Mouse (Mus musculus) heart, adult 2 months (tissue): Measurements from ENCODE around the gene Zfp410. TPM values are rescaled to one million over a fixed set of nuclear protein-coding genes. Genes with fewer than 3 reads are reported as not detected.

Source experiments
- DNase-seq, 2 experiments: peaks; one replicate each; pipeline ENCODE4 v3.0.0; 2021
- H3K27ac ChIP-seq: fragments of 200-600 bp; 2 replicates; pipeline ENCODE4 v1.8.1; 2022
- H3K27me3 ChIP-seq: fragments of 200-500 bp; 2 replicates; pipeline ENCODE4 v1.6.1; 2012; ENCODE audit warnings: mild to moderate bottlenecking, low read length, inconsistent platforms, mixed read lengths; ENCODE audit not compliant: control insufficient read depth, insufficient read depth
- H3K36me3 ChIP-seq: fragments of 200-500 bp; 2 replicates; pipeline ENCODE4 v1.6.1; 2012; ENCODE audit warnings: low read length, inconsistent platforms; ENCODE audit not compliant: control insufficient read depth, insufficient read depth
- H3K4me1 ChIP-seq: fragments of 200-500 bp; 2 replicates; pipeline ENCODE4 v1.6.1; 2011; ENCODE audit warnings: low read length; ENCODE audit not compliant: control insufficient read depth, insufficient read depth
- H3K4me3 ChIP-seq: fragments of 200-600 bp; 2 replicates; pipeline ENCODE4 v1.8.1; 2022
- H3K79me2 ChIP-seq: fragments of 200-500 bp; replicated peaks from 2 replicates; pipeline ENCODE4 v1.6.1; 2012; ENCODE audit warnings: mild to moderate bottlenecking, inconsistent platforms, low read length, moderate library complexity, mixed read lengths; ENCODE audit not compliant: control insufficient read depth, insufficient read depth
- H3K9ac ChIP-seq: fragments of 200-500 bp; 2 replicates; pipeline ENCODE4 v1.6.1; 2012; ENCODE audit warnings: low read depth, mild to moderate bottlenecking, control low read depth, inconsistent platforms, low read length, mixed read lengths
- CTCF ChIP-seq: fragments of 200-600 bp; IDR thresholded peaks from 2 replicates; pipeline ENCODE4 v1.8.1; 2022; ENCODE audit warnings: antibody characterized with exemption, mild to moderate bottlenecking, moderate library complexity
- EP300 ChIP-seq: fragments of 200-500 bp; IDR thresholded peaks from 2 replicates; pipeline ENCODE4 v1.6.1; 2011; ENCODE audit warnings: low read depth, low read length, control low read depth; ENCODE audit not compliant: insufficient read depth
- POLR2A ChIP-seq: fragments of 200-500 bp; IDR thresholded peaks from 2 replicates; pipeline ENCODE4 v1.6.1; 2011; ENCODE audit warnings: mild to moderate bottlenecking, low read depth, low read length, control low read depth; ENCODE audit not compliant: insufficient read depth
- WGBS: fragments of 180-500 bp; shearing (Covaris S2); methylation state at CpG from one replicate; pipeline ENCODE4 v1.1.7; 2018; 5-methylcytosine and 5-hydroxymethylcytosine counted together
- intact Hi-C: fragments of 180-260 bp; cut with DNase I; formaldehyde crosslinking; loops from one replicate; pipeline ENCODE4 v1.15.1; 2025
- long read RNA-seq: library from polyadenylated mRNA; stranded (forward); transcript quantifications from one replicate; pipeline ENCODE4 v2.0.0, GENCODE M21; 2021
- polyA plus RNA-seq: library from polyadenylated mRNA; depleted of rRNA; stranded (reverse); fragments of >200 nt; gene quantifications from 2 replicates; pipeline ENCODE4 v1.2.3, GENCODE M21; 2012; rRNA removed
- total RNA-seq, 2 experiments: library from RNA; stranded (reverse); gene quantifications; 2 replicates each; pipeline ENCODE4 v1.2.3; 2021

Gene Zfp410
- total RNA-seq, result 10 to 100 TPM; 18.8 to 20.9 TPM
- polyA plus RNA-seq, result 18.4 and 30.3 TPM in 2 replicates
- long read RNA-seq, transcript Zfp410-201 (12 exons, 2,597 nt), result major isoform, 20 of 32 reads
- long read RNA-seq, partial matches to known transcripts, result 1 of 32 reads
- long read RNA-seq, other reads (novel, unspliced or antisense), result 10 of 32 reads

- H3K79me2 ChIP-seq, result peaks cover 2% of the 10 kb centered on the region
- peak within 1 kb of the TSS; percentile 85 for H3K4me3 ChIP-seq
- peaks cover 3% of the 10 kb centered on the region; the same call in 1 of the 2 replicates for H3K4me1 ChIP-seq
- H3K27me3 ChIP-seq, result no peaks in the 10 kb centered on the region
- DNase-seq, result peak; percentile 88 to 91
- TF ChIP-seq CTCF, result no peak
- peak; percentile 45; the same call in 1 of the 2 replicates for TF ChIP-seq POLR2A
- 0 out of 2 replicates have a peak, but pooled peaks have one; percentile 32 for TF ChIP-seq EP300
- WGBS, result under 1% methylated on average over 70 of the region's 77 CpGs
- H3K36me3 ChIP-seq, result peaks cover 9% of the 10 kb centered on the region
- intact Hi-C loops, result loop anchor here (1.0 kb wide), 1 partner anchor 32 kb away; the partner anchor contains the start of gene Ptgr2
- H3K27ac ChIP-seq, result peak within 1 kb of the TSS; percentile 97
- H3K9ac ChIP-seq, result peak within 1 kb of the TSS; percentile 96
Measured at GRCm38 (mm10) chr12:84316721-84317621, at the start of gene Zfp410. Zfp410 (plus strand) TSS chr12:84316852.

DNA sequence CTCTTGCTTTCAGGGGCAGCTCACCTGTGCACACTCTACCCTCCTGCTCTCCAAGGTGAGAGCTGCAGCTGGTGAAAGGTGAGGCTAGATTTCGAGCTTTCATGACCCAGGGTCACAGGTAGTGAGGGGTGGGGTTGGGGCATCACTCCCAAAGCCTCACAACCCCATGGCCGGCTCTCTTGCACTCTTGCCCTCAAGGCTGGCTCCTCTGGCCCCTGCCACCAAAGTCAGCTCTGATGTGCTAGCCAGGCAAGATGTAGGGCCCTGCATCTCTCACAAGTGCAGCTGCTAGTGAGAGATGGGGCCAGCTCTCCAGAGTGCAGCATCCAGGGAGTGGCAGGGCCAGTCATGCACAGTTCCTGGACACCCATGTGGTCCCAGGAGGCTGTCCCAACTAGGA is 49.4 kb upstream of the Zfp410 start:
- no peak overlapping the region for H3K27ac ChIP-seq
- TF ChIP-seq EP300 (no peak), POLR2A (no peak), CTCF (no peak)
- intact Hi-C loops, result no loop called here
- H3K36me3 ChIP-seq, result no peaks in the 10 kb centered on the region
- H3K9ac ChIP-seq, result no peak overlapping the region
- 67% methylated on average over 2 of the region's 2 CpGs for WGBS
- DNase-seq, result no peak
- no peaks in the 10 kb centered on the region for H3K4me1 ChIP-seq
- H3K4me3 ChIP-seq, result no peak overlapping the region
- H3K27me3 ChIP-seq, result no peaks in the 10 kb centered on the region
- H3K79me2 ChIP-seq, result no peaks in the 10 kb centered on the region

DNA sequence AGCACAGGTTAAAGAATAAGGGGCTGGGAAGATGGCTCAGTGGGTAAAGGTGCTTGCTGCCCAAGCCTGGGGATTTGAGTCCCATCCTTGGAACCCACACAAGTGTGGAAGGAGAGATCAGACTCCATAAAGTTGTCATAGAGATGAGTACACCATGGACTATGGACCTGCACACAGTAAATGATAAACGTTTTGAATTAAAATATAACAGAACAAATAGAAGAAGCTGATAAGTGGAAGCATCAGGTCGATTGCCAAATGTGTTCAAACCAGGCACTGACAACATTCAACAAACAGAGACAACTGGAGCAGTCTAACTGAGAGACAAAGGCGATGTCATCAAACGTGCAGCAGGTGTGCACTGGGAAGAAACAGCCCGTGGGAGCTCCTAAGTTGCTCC is 43.3 kb upstream of the Zfp410 start:
- Histone ChIP-seq H3K27ac (no peak overlapping the region), H3K36me3 (no peaks in the 10 kb centered on the region), H3K27me3 (no peaks in the 10 kb centered on the region), H3K79me2 (no peaks in the 10 kb centered on the region), H3K4me1 (no peaks in the 10 kb centered on the region), H3K4me3 (no peak overlapping the region), H3K9ac (no peak overlapping the region)
- TF ChIP-seq POLR2A, result no peak
- intact Hi-C loops, result no loop called here
- 73% methylated on average over 5 of the region's 5 CpGs for WGBS
- no peak for DNase-seq

GRCm38 (mm10) chr12:84275288-84275687 is 41.4 kb upstream of the Zfp410 start:
- Histone ChIP-seq H3K36me3 (no peaks in the 10 kb centered on the region), H3K27ac (no peak overlapping the region), H3K4me3 (no peak overlapping the region), H3K9ac (no peak overlapping the region), H3K79me2 (no peaks in the 10 kb centered on the region), H3K27me3 (no peaks in the 10 kb centered on the region), H3K4me1 (no peaks in the 10 kb centered on the region)
- intact Hi-C loops, result no loop called here
- DNase-seq, result peak in 1 of 2 experiments; percentile 35
- no peak for TF ChIP-seq POLR2A
- TF ChIP-seq EP300, result no peak
- no peak for TF ChIP-seq CTCF
- 86% methylated on average over 9 of the region's 9 CpGs for WGBS

- Histone ChIP-seq H3K9ac (no peak overlapping the region), H3K36me3 (no peaks in the 10 kb centered on the region), H3K27ac (no peak overlapping the region), H3K4me1 (no peaks in the 10 kb centered on the region), H3K27me3 (no peaks in the 10 kb centered on the region), H3K79me2 (no peaks in the 10 kb centered on the region), H3K4me3 (no peak overlapping the region)
- 69% methylated on average over 2 of the region's 2 CpGs for WGBS
- intact Hi-C loops, result no loop called here
- DNase-seq, result no peak
- TF ChIP-seq CTCF, result no peak
- no peak for TF ChIP-seq POLR2A
- no peak for TF ChIP-seq EP300
Measured at GRCm38 (mm10) chr12:84276288-84276687, 40.4 kb upstream of the Zfp410 start.

DNA sequence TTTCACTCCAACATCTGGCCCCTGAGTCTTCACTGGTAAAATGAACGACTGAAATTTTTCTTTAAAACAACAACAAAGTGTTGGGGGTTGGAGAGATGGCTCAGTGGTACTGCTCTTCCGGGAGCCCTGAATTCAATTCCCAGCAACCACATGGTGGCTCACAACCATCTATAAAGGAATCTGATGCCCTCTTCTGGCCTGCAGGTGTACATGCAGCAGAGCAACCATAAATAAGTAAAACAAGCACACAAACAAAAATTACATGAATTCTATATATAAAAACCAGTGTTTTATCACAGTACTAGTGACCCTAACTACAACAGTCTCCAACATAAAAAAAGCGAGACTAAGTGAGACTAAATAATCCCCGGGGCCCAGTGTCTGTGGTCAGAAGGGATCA is 39.9 kb upstream of the Zfp410 start:
- TF ChIP-seq POLR2A (no peak), EP300 (no peak), CTCF (peak; percentile 36)
- Histone ChIP-seq H3K79me2 (no peaks in the 10 kb centered on the region), H3K4me1 (no peaks in the 10 kb centered on the region), H3K4me3 (no peak overlapping the region), H3K27ac (no peak overlapping the region), H3K27me3 (no peaks in the 10 kb centered on the region), H3K9ac (no peak overlapping the region), H3K36me3 (no peaks in the 10 kb centered on the region)
- intact Hi-C loops, result no loop called here
- 85% methylated on average over 4 of the region's 4 CpGs for WGBS
- no peak for DNase-seq
